Mouse (Mus musculus) natural killer cell, adult 2 months (primary cell): Measurements from ENCODE around the gene Mipep.

Experiments used
- DNase-seq, 2 experiments: peaks; one replicate each; pipeline ENCODE4 v3.0.0; 2022; ENCODE audit warnings: low spot score in 2 of 2

Mipep gene

DNA sequence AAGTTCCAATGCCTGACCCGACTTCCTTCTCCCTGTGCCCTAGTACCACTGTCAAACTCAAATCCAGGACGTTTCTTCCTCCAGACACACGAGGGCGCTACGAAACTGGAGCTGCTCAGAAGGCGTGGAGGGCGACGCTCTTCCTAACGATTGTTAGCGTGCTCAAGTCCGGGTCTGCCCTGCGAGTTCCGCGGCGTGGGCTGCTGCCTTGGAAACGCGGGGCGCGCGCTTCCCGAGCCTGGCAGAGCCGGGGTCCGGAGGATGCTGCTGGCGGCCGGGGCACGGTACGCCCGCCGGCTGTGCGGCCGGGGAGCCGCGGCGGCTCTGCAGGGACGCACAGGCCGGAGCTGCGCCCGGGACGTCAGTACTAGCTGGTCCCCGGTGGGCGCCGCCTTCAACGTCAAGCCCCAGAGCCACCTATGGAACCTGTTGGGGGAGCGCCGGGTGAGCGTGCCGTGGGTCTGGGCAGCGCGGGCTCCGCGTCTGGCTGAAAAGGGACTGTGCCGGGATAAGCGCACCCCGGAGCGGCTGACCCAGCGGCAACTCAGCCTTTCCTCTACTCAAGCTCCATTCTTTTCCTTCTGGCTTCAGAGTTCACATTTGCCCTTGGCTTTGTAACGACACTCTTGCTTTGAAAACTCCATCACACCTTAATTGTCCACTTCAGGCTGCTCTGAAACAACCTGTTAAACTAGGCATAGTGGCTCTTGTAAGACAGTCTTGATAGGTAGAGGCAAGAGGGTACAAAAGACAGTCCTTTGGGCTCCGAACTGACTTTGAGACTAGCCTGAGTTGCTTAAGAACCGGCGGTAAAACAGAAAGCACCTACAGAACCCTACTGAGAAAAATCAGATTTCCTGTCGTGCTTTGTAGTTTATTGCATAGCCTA, at the start of gene Mipep:
Mipep (plus strand) TSS at position 147 of the 889 bp plus-strand sequence.
- DNase-seq = peak; percentile 75 to 85

- DNase-seq = no peak
These were observed 49.2 kb upstream of the Mipep start for GRCm38 (mm10) chr14:60735206-60735605.

- no peak for DNase-seq
These were observed 48.4 kb upstream of the Mipep start for GRCm38 (mm10) chr14:60735848-60736547.

- DNase-seq = peak; percentile 93 to 97
These were observed 47.7 kb upstream of the Mipep start for GRCm38 (mm10) chr14:60736591-60737192.

DNA sequence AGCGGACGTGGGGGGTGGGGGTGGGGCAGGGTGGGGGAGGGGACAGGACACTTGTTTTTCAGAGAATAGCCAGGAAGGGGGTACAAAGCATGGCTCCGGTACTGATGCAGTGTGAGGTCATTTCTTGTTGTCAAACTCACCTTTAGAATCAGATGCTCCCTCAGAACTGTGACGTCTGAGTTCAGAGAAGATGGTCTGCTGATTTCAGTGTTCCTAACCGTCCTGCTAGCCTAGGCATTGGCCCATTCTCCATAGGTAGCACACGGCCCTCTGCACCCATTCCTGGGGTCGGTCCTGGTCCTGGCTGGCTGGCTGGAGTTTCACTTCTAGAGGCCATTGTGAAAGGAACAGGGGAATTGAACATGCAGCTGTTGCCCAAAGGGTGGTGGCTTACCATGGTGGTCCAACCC, 47.2 kb upstream of the Mipep start:
- peak in 1 of 2 experiments; percentile 69 for DNase-seq

GRCm38 (mm10) chr14:60738434-60738938, 45.9 kb upstream of the Mipep start:
- peak; percentile 67 to 68 for DNase-seq

GRCm38 (mm10) chr14:60739155-60739554, 45.2 kb upstream of the Mipep start:
- no peak for DNase-seq

DNA sequence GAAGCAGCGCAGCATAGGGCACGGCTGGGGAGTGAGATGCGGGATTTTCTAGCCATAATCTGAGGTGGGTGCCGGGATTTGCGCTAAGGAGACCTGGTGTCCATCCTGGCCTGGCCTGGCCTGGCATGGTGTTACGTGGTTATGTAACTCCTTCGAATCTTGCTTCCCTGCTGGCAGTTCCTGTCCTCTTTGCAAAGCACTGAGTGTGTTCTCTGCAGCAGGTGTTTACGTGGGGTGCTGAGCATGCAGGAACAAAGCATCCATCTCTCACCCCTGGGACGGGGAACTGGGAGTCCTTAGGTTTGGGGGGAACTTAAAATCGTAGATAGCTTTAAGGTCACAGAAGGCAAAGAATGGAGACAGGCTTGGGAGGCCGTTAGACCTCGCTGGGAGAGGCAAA, 44.8 kb upstream of the Mipep start:
- DNase-seq = no peak

- DNase-seq = no peak
These were observed 43.9 kb upstream of the Mipep start for GRCm38 (mm10) chr14:60740507-60740906.

DNA sequence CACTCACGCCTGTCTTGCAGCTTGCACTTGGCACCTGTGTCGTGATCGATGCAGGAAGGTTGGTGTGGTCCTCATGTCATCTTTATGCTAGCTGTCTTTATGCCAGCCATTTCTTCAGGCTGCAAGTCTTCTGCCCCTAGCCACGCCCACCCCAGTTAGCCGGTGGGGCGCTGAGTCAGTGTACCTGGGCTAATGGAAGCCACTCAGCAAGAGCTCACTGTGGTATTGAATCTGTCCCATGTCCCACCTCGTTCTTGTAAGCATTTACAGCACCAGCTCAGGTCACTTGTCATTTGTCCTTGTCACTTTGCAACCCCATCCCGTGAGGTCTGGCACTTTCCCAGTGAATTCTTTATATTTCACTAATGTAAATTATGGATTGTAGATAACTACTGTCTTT, 43.3 kb upstream of the Mipep start:
- DNase-seq = no peak

DNA sequence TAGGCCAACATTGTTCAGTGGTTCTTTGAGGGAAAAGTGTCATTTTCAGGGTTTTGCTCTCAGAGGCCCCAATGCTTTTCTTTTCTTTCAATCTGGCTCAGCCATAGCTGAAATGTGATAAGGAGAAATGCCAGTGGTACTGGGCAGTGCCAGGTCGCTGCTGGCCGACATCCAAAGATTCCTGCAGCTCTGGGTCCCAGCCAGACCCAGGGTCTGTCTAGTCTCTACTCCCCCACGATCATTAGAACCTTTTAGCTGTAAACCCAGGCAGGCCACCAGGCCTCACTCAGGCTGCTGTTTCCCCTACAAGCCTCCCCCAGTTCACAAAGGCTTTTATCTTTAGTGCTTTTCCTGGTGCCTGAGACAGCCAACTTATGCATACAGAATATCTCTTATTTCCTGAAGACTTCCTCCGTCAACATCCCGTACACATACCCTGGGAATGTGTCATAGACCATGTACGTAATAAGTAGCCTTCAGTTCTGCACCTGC, 42.8 kb upstream of the Mipep start:
- no peak for DNase-seq

GRCm38 (mm10) chr14:60743681-60744080, 40.7 kb upstream of the Mipep start:
- no peak for DNase-seq

DNA sequence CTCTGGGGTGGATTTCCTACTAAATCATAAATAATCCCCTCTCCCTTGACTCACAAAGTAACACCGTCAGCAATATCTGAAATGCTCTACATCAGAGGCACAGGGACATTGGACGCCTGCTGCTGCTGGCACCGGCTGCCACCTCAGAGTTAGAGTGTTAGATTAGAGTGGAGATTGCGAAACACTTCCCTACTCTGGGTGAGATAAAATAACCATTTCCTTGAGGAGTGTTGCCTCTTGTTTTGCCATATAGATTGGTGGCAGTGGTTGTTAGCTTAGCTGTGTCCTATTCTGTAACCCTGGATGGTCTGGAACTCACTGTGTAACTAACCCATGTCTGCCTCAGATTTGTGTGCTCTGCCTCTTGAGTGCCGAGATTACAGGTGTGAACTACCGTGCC, 39.2 kb upstream of the Mipep start:
- DNase-seq = no peak

- DNase-seq = no peak
These were observed 38.2 kb upstream of the Mipep start for GRCm38 (mm10) chr14:60746141-60746540.

DNA sequence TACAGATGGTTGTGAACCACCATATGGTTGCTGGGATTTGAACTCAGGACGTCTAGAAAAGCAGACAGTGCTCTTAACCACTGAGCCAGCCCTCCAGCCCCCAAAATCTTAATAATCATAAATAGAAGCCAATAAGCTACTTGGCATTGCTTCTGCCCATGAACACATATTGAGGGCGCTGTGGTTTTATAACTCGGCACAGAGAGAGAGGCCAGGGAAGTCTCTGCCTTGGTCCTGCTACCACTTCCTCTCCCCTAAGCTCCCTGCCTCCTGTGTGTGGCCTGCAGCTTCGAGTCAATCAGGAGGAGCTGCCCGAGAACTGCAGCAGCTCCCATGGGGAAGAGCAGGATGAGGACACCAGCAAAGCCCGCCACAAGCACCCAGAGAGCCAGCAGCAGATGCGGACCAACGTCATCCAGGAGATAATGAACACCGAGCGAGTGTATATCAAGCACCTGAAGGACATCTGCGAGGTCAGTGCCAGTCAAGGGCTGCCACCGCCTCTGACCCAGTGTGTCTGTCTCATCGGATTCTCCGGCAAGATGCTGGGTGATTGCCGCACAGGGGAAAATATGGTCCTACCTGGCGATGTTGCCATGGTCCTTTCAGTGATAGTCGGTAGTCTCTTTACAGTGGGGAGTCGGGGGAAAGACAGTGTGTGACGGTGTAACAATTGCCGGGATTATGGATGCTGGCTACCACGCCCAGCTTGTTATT, 37.1 kb upstream of the Mipep start:
- no peak for DNase-seq

GRCm38 (mm10) chr14:60749880-60750279, 34.5 kb upstream of the Mipep start:
- no peak for DNase-seq

DNA sequence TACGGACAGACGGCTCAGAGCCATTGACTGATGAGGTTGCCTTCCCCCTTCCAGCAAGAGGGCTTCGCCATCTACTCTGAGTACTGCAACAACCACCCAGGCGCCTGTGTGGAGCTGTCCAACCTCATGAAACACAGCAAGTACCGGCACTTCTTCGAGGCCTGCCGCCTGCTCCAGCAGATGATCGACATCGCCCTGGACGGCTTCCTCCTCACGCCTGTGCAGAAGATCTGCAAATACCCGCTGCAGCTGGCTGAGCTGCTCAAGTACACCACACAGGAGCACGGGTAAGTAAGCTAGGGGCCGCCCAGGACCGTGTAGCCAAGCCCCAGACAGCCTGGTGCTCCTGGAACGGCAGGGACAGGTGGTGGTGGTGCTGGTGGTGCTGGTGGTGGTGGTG, 32.8 kb upstream of the Mipep start:
- DNase-seq = no peak

GRCm38 (mm10) chr14:60752892-60753800, 31.2 kb upstream of the Mipep start:
- DNase-seq = no peak

GRCm38 (mm10) chr14:60753801-60754126, 30.6 kb upstream of the Mipep start:
- DNase-seq = no peak

GRCm38 (mm10) chr14:60754656-60755055, 29.7 kb upstream of the Mipep start:
- DNase-seq = no peak

GRCm38 (mm10) chr14:60756271-60756670, 28.1 kb upstream of the Mipep start:
- DNase-seq = no peak
